Mouse (Mus musculus) embryonic fibroblast, embryonic 13.5 days (primary cell): ENCODE results near the gene Olfr47.

Source experiments
- CTCF ChIP-seq: IDR thresholded peaks from 2 replicates; pipeline ENCODE4 v1.5.1; 2011; ENCODE audit warnings: mild to moderate bottlenecking, control low read depth, low read length, moderate library complexity, borderline replicate concordance; ENCODE audit not compliant: insufficient read depth
- POLR2A ChIP-seq: IDR thresholded peaks from 2 replicates; pipeline ENCODE4 v1.6.1; 2011; ENCODE audit warnings: low read depth, mild to moderate bottlenecking, control low read depth, low read length, moderate library complexity

DNA sequence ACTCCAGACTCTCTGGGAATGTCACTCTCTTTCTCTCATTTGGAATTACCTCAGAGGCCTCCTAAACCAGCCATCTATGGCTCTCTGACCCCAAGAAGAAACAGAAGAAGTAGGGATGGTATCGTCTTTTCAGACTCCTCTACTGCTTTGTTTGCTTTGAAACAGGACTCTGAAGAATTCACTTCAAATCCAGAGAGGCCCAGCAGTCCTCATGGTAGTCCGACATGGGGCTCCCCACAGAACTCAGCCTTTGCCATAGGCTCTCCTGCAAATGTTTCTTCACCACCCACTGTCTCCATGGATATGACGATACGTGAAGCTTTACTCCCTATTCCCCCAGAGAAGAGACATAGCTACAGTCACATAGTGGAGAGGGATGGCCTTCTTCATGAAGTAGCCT lies 42.8 kb downstream of the Olfr47 start:
- TF ChIP-seq CTCF (no peak), POLR2A (no peak)
